Mouse (Mus musculus) heart, postnatal 10 days (tissue): ENCODE results near the gene Ttc33. TPM values are rescaled to one million over a fixed set of nuclear protein-coding genes. Genes with fewer than 3 reads are reported as not detected.
A peak's percentile ranks its signal among the peaks of the same experiment; 100 is the strongest.

Experiments used
- DNase-seq, 2 experiments: peaks; one replicate each; pipeline ENCODE4 v3.0.0; 2021
- intact Hi-C: fragments of 180-260 bp; cut with DNase I; formaldehyde crosslinking; loops from one replicate; pipeline ENCODE4 v1.15.1; 2025
- total RNA-seq, 2 experiments: library from RNA; stranded (reverse); gene quantifications; 2 replicates each; pipeline ENCODE4 v1.2.3; 2021

The Ttc33 gene
- total RNA-seq: 10 to 100 TPM; 28.4 to 29.2 TPM

GRCm38 (mm10) chr15:5185366-5186292 is at the start of gene Ttc33:
Gene Ttc33 (plus strand): TSS chr15:5185525.
- intact Hi-C loops: loop anchor here (2.0 kb wide), 1 partner anchor 69 kb away; the partner anchor contains the start of gene Rpl37
- DNase-seq: peak; percentile 87 to 89

GRCm38 (mm10) chr15:5138021-5138856 is 47.1 kb upstream of the Ttc33 start:
- DNase-seq: no peak
- intact Hi-C loops: no loop called here

GRCm38 (mm10) chr15:5139366-5139765 is 46.0 kb upstream of the Ttc33 start:
- DNase-seq: no peak
- intact Hi-C loops: no loop called here

GRCm38 (mm10) chr15:5139863-5140262 is 45.5 kb upstream of the Ttc33 start:
- intact Hi-C loops: no loop called here
- no peak for DNase-seq

- intact Hi-C loops: no loop called here
- DNase-seq: no peak
Measured at GRCm38 (mm10) chr15:5140357-5140756, 45.0 kb upstream of the Ttc33 start.

- intact Hi-C loops: loop anchor here (2.0 kb wide), 1 partner anchor 25 kb away; the partner anchor contains the start of gene Rpl37
- no peak for DNase-seq
Measured at GRCm38 (mm10) chr15:5142047-5142446, 43.3 kb upstream of the Ttc33 start.

GRCm38 (mm10) chr15:5142714-5143113 is 42.6 kb upstream of the Ttc33 start:
- DNase-seq: no peak
- intact Hi-C loops: loop anchor here (2.0 kb wide), 1 partner anchor 26 kb away; the partner anchor contains the start of gene Rpl37

GRCm38 (mm10) chr15:5143361-5144020 is 41.8 kb upstream of the Ttc33 start, which contains the start of gene Prkaa1:
Gene Prkaa1 (plus strand): TSS chr15:5143861.
- intact Hi-C loops: loop anchor here (2.0 kb wide), 1 partner anchor 27 kb away; the partner anchor contains the start of gene Rpl37
- peak in 1 of 2 experiments; percentile 82 for DNase-seq

- DNase-seq: peak; percentile 78 to 81
- intact Hi-C loops: no loop called here
Measured at GRCm38 (mm10) chr15:5144021-5144778, 41.1 kb upstream of the Ttc33 start.

- DNase-seq: no peak
- intact Hi-C loops: no loop called here
Measured at GRCm38 (mm10) chr15:5145196-5145945, 40.0 kb upstream of the Ttc33 start.

- DNase-seq: peak in 1 of 2 experiments; percentile 10
- intact Hi-C loops: no loop called here
Measured at GRCm38 (mm10) chr15:5149187-5149586, 36.1 kb upstream of the Ttc33 start.

GRCm38 (mm10) chr15:5152171-5152570 is 33.2 kb upstream of the Ttc33 start:
- intact Hi-C loops: no loop called here
- no peak for DNase-seq

GRCm38 (mm10) chr15:5154621-5155020 is 30.7 kb upstream of the Ttc33 start:
- DNase-seq: no peak
- intact Hi-C loops: no loop called here

GRCm38 (mm10) chr15:5155093-5155492 is 30.2 kb upstream of the Ttc33 start:
- intact Hi-C loops: no loop called here

GRCm38 (mm10) chr15:5156355-5156754 is 29.0 kb upstream of the Ttc33 start:
- intact Hi-C loops: no loop called here
- no peak for DNase-seq

More at GRCm38 (mm10) chr15:5155093-5155492, 30.2 kb upstream of the Ttc33 start:
- no peak for DNase-seq

- peak in 1 of 2 experiments; percentile 10 for DNase-seq
- intact Hi-C loops: no loop called here
Measured at GRCm38 (mm10) chr15:5157386-5157785, 27.9 kb upstream of the Ttc33 start.

- intact Hi-C loops: no loop called here
- DNase-seq: peak; percentile 41 to 58
Measured at GRCm38 (mm10) chr15:5158827-5159226, 26.5 kb upstream of the Ttc33 start.

GRCm38 (mm10) chr15:5165121-5165773 is 20.1 kb upstream of the Ttc33 start:
- intact Hi-C loops: no loop called here
- no peak for DNase-seq
